Mouse (Mus musculus): ENCODE data around the gene Alkbh7.

- no peak for TF ChIP-seq POLR2A (IDR thresholded peaks at IDR 0.05; ENCODE audit: extremely low read depth, insufficient read depth, low read length)
- no peak for TF ChIP-seq CTCF (IDR thresholded peaks at IDR 0.05; ENCODE audit: low read depth, low read length)
These were observed 22.6 kb downstream of the Alkbh7 start for GRCm38 (mm10) chr17:57019693-57020092.

Measured in liver, adult 2 months (tissue).